Mouse (Mus musculus): ENCODE data around the gene 4932438H23Rik. TPM values are rescaled to one million over a fixed set of nuclear protein-coding genes. Genes with fewer than 3 reads are reported as not detected.

4932438H23Rik gene
- polyA plus RNA-seq, 1 experiment from 2014 or later, result 0.34 TPM

- no peak for ATAC-seq
- Histone ChIP-seq H3K27me3 (replicated peaks; ENCODE audit: control insufficient read depth, insufficient read depth, low read length) (0 out of 2 replicates have a peak, but pooled peaks cover 6% of the 10 kb centered on the region), H3K27ac (ENCODE audit: low read depth, low read length) (no peak overlapping the region), H3K9me3 (ENCODE audit: control insufficient read depth) (no peaks in the 10 kb centered on the region), H3K9ac (ENCODE audit: low read depth, low read length) (no peak overlapping the region), H3K4me1 (replicated peaks; ENCODE audit: control insufficient read depth, insufficient read depth, low read length) (no peaks in the 10 kb centered on the region), H3K36me3 (ENCODE audit: control insufficient read depth, insufficient read depth) (no peaks in the 10 kb centered on the region), H3K4me2 (replicated peaks; ENCODE audit: low read depth) (no peak overlapping the region), H3K4me3 (ENCODE audit: low read depth, low read length) (no peak overlapping the region)
- WGBS, result 89% methylated on average over 4 of the region's 4 CpGs
- TF ChIP-seq CTCF (IDR thresholded peaks at IDR 0.05; ENCODE audit: low read depth), result no peak
These were observed 2.1 kb upstream of the 4932438H23Rik start for GRCm38 (mm10) chr16:91096984-91097506.

GRCm38 (mm10) chr16:91096016-91096415 is 1.1 kb upstream of the 4932438H23Rik start:
- Histone ChIP-seq H3K9me3 (ENCODE audit: control insufficient read depth) (no peaks in the 10 kb centered on the region), H3K27ac (ENCODE audit: low read depth, low read length) (no peak overlapping the region), H3K4me1 (replicated peaks; ENCODE audit: control insufficient read depth, insufficient read depth, low read length) (no peaks in the 10 kb centered on the region), H3K4me3 (ENCODE audit: low read depth, low read length) (no peak overlapping the region), H3K27me3 (replicated peaks; ENCODE audit: control insufficient read depth, insufficient read depth, low read length) (0 out of 2 replicates have a peak, but pooled peaks cover 6% of the 10 kb centered on the region), H3K36me3 (ENCODE audit: control insufficient read depth, insufficient read depth) (no peaks in the 10 kb centered on the region), H3K9ac (ENCODE audit: low read depth, low read length) (no peak overlapping the region), H3K4me2 (replicated peaks; ENCODE audit: low read depth) (no peak overlapping the region)
- no peak for ATAC-seq
- WGBS, result 78% methylated on average over 2 of the region's 2 CpGs
- no peak for TF ChIP-seq CTCF (IDR thresholded peaks at IDR 0.05; ENCODE audit: low read depth)

GRCm38 (mm10) chr16:91086642-91087306 is 8.1 kb downstream of the 4932438H23Rik start:
- Histone ChIP-seq H3K4me3 (ENCODE audit: low read depth, low read length) (no peak overlapping the region), H3K9me3 (ENCODE audit: control insufficient read depth) (no peaks in the 10 kb centered on the region), H3K27ac (ENCODE audit: low read depth, low read length) (no peak overlapping the region), H3K4me1 (replicated peaks; ENCODE audit: control insufficient read depth, insufficient read depth, low read length) (no peaks in the 10 kb centered on the region), H3K9ac (ENCODE audit: low read depth, low read length) (no peak overlapping the region), H3K4me2 (replicated peaks; ENCODE audit: low read depth) (no peak overlapping the region), H3K27me3 (replicated peaks; ENCODE audit: control insufficient read depth, insufficient read depth, low read length) (peaks cover 6% of the 10 kb centered on the region), H3K36me3 (ENCODE audit: control insufficient read depth, insufficient read depth) (no peaks in the 10 kb centered on the region)
- WGBS, result 50% methylated on average over 4 of the region's 4 CpGs
- no peak for TF ChIP-seq CTCF (IDR thresholded peaks at IDR 0.05; ENCODE audit: low read depth)
- no peak for ATAC-seq

GRCm38 (mm10) chr16:91085239-91085825 is 9.6 kb downstream of the 4932438H23Rik start:
- H3K9ac ChIP-seq (ENCODE audit: low read depth, low read length), result no peak overlapping the region
- 55% methylated on average over 17 of the region's 17 CpGs for WGBS
- no peak overlapping the region for H3K4me2 ChIP-seq (replicated peaks; ENCODE audit: low read depth)
- no peak for ATAC-seq
- H3K4me1 ChIP-seq (replicated peaks; ENCODE audit: control insufficient read depth, insufficient read depth, low read length), result no peaks in the 10 kb centered on the region
- H3K4me3 ChIP-seq (ENCODE audit: low read depth, low read length), result no peak overlapping the region
- peaks cover 6% of the 10 kb centered on the region for H3K27me3 ChIP-seq (replicated peaks; ENCODE audit: control insufficient read depth, insufficient read depth, low read length)
- H3K27ac ChIP-seq (ENCODE audit: low read depth, low read length), result no peak overlapping the region
- no peaks in the 10 kb centered on the region for H3K36me3 ChIP-seq (ENCODE audit: control insufficient read depth, insufficient read depth)
- no peaks in the 10 kb centered on the region for H3K9me3 ChIP-seq (ENCODE audit: control insufficient read depth)
- no peak for TF ChIP-seq CTCF (IDR thresholded peaks at IDR 0.05; ENCODE audit: low read depth)

- 80% methylated on average over 21 of the region's 21 CpGs for WGBS
- Histone ChIP-seq H3K9me3 (ENCODE audit: control insufficient read depth) (no peaks in the 10 kb centered on the region), H3K4me1 (replicated peaks; ENCODE audit: control insufficient read depth, insufficient read depth, low read length) (no peaks in the 10 kb centered on the region), H3K36me3 (ENCODE audit: control insufficient read depth, insufficient read depth) (no peaks in the 10 kb centered on the region), H3K4me3 (ENCODE audit: low read depth, low read length) (no peak overlapping the region), H3K4me2 (replicated peaks; ENCODE audit: low read depth) (no peak overlapping the region), H3K27ac (ENCODE audit: low read depth, low read length) (no peak overlapping the region), H3K9ac (ENCODE audit: low read depth, low read length) (no peak overlapping the region), H3K27me3 (replicated peaks; ENCODE audit: control insufficient read depth, insufficient read depth, low read length) (peaks cover 6% of the 10 kb centered on the region)
- TF ChIP-seq CTCF (IDR thresholded peaks at IDR 0.05; ENCODE audit: low read depth), result no peak
- ATAC-seq, result no peak
These were observed 10.3 kb downstream of the 4932438H23Rik start for GRCm38 (mm10) chr16:91084307-91085238.
